Mouse (Mus musculus) adrenal gland, postnatal 10 days (tissue): ENCODE measurements at regions not wholly inside any gene's neighbourhood (a gene's known extent, or its start where the extent isn't known, plus 50 kb on each side); places are given as distances from the start of the nearest gene placed in this dataset.
"Not testable (repeated sequence)": the region's sequence is repeated elsewhere in the genome, so short reads cannot be mapped to it uniquely, and the experiment has no call there.

Experiments
- DNase-seq: peaks from one replicate; pipeline ENCODE4 v3.0.0; 2021; ENCODE audit warnings: mixed read lengths

- DNase-seq = peak; percentile 41
Measured at GRCm38 (mm10) chr12:33496306-33496705, 66.9 kb downstream of the Twistnb start.

GRCm38 (mm10) chr12:33497319-33497892 lies 68.0 kb downstream of the Twistnb start:
- no peak for DNase-seq

GRCm38 (mm10) chr12:33541566-33541965 lies 112.1 kb downstream of the Twistnb start:
- no peak for DNase-seq

- not testable (repeated sequence) for DNase-seq
Measured at GRCm38 (mm10) chr12:33551660-33552059, 122.2 kb downstream of the Twistnb start.

- no peak for DNase-seq
Measured at GRCm38 (mm10) chr12:33552231-33552630, 122.8 kb downstream of the Twistnb start.

- DNase-seq = no peak
Measured at GRCm38 (mm10) chr12:33552651-33553050, 123.2 kb downstream of the Twistnb start.

GRCm38 (mm10) chr12:33553731-33554130 lies 124.3 kb downstream of the Twistnb start:
- DNase-seq = no peak

GRCm38 (mm10) chr12:33561141-33561540 lies 131.7 kb downstream of the Twistnb start:
- no peak for DNase-seq

- no peak for DNase-seq
Measured at GRCm38 (mm10) chr12:33577877-33578428, 148.5 kb downstream of the Twistnb start.

GRCm38 (mm10) chr12:33580809-33581208 lies 151.4 kb downstream of the Twistnb start:
- DNase-seq = no peak

- DNase-seq = no peak
Measured at GRCm38 (mm10) chr12:33591031-33591430, 161.6 kb downstream of the Twistnb start.

GRCm38 (mm10) chr12:33592431-33592911 lies 163.0 kb downstream of the Twistnb start:
- no peak for DNase-seq

GRCm38 (mm10) chr12:33592938-33593337 lies 163.5 kb downstream of the Twistnb start:
- peak; percentile 12 for DNase-seq

GRCm38 (mm10) chr12:33593685-33594084 lies 164.2 kb downstream of the Twistnb start:
- no peak for DNase-seq

- DNase-seq = peak; percentile 6
Measured at GRCm38 (mm10) chr12:33605393-33605792, 176.0 kb downstream of the Twistnb start.

GRCm38 (mm10) chr12:33607811-33608602 lies 178.6 kb downstream of the Twistnb start:
- no peak for DNase-seq

GRCm38 (mm10) chr12:33612378-33612777 lies 182.9 kb downstream of the Twistnb start:
- DNase-seq = no peak

GRCm38 (mm10) chr12:33620391-33620790 lies 191.0 kb downstream of the Twistnb start:
- DNase-seq = no peak

- DNase-seq = no peak
Measured at GRCm38 (mm10) chr12:33626092-33626882, 196.9 kb downstream of the Twistnb start.

GRCm38 (mm10) chr12:33652597-33652996 lies 223.2 kb downstream of the Twistnb start:
- no peak for DNase-seq

GRCm38 (mm10) chr12:33675508-33675907 lies 246.1 kb downstream of the Twistnb start:
- DNase-seq = no peak

GRCm38 (mm10) chr12:33692870-33693269 lies 235.4 kb upstream of the Ferd3l start:
- DNase-seq = no peak

- DNase-seq = no peak
Measured at GRCm38 (mm10) chr12:33714392-33714791, 213.8 kb upstream of the Ferd3l start.
